Mouse (Mus musculus) E14TG2a.4 (cell line): ENCODE results near the gene Appl2.

Experiments
- CTCF ChIP-seq: conservative IDR thresholded peaks from 2 replicates; pipeline ENCODE4 v1.5.1; 2014; ENCODE audit warnings: low read length
- NANOG ChIP-seq: IDR thresholded peaks from 2 replicates; pipeline ENCODE4 v1.6.1; 2014; ENCODE audit warnings: borderline replicate concordance, low read length, mixed read lengths
- POU5F1 ChIP-seq: IDR thresholded peaks from 2 replicates; pipeline ENCODE4 v1.6.1; 2014; ENCODE audit warnings: low read length, borderline replicate concordance

DNA sequence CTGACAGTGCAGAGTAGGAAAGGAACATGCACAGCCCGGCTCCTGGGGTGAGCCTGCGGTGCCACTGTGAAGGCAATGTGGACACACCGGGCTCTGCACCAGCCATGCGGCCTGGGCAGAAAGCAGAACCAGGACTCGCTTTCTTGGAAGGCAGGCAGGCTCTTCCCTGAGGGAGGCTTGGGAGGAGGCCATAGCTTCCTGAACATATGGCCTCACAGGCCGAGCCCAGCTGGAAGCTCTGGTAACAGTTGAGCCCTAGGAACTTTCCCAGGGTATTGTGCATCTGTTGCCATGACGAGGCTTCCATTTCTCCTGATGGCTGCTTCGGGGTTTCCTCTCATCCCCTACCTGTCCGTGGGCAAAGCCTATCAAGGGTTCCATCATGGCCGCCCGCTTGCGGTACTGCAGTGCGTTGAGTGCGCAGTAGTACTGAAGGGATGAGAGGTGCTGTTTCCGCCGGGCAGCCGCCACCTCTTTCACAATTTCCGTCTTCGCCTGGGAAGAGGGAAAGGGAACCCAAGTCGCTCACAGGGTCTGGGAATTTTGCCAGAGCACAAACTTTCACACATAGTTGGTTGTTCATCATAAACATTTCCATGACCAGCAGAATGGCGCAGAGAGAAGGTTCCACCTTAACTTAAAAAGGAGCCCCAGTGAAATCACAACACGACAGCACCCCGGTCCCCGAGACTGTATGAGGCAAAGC lies 28.0 kb downstream of the Appl2 start:
- TF ChIP-seq NANOG, result no peak
- TF ChIP-seq CTCF, result no peak
- TF ChIP-seq POU5F1, result no peak
